Mouse (Mus musculus) cerebellum, adult 2 months (tissue): ENCODE measurements around the gene Mob3b.

ENCODE experiments used
- CTCF ChIP-seq: fragments of 200-500 bp; IDR thresholded peaks from 2 replicates; pipeline ENCODE4 v1.5.1; 2011; ENCODE audit warnings: low read depth, mild to moderate bottlenecking, control low read depth, low read length, moderate library complexity, borderline replicate concordance; ENCODE audit not compliant: insufficient read depth
- POLR2A ChIP-seq: fragments of 200-500 bp; IDR thresholded peaks from 2 replicates; pipeline ENCODE4 v1.6.1; 2011; ENCODE audit warnings: low read length, control low read depth, borderline replicate concordance; ENCODE audit not compliant: insufficient read depth

DNA sequence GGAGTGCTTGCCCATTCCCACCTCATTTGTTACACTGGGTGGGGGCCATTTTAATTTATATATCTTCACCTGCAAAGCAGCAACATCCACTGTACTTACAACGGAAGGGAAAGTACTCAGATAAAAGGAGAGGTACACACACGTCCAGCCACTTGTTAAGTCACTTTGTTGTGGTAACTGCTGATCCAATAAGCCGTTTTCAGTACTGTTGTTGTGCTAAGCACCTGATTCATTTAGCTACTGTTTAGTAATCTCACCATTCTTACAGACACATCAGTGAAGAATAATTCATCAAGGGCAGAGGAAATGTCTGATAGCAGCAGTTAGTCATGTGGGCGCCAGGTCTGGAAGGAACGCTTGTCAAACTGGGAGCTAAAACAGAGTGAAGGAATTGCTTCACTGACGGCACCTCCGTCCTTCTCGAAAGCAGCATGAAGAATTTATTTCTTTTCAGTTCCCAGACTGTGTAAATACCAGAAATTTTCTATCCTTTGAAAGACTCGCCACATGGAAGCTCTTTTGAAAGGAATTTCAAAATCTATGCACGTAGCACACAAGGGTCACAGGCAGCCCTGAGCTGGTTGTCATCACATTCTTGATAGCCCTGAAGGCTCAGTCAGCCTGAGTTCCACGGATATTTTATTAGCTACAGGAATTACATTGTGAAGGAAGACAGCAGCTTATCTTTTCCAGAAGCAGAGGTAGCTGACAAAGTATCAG lies 150.6 kb downstream of the Mob3b start:
- TF ChIP-seq CTCF (no peak), POLR2A (no peak)
